ENCODE assay signal across 8 mouse cellular contexts in genomic region chr13:110395179-110395794, GRCm38 (mm10). TPM values are rescaled to one million over a fixed set of nuclear protein-coding genes. Genes with fewer than 3 reads are reported as not detected.
DNase-seq lines count a peak whose midpoint lies in the region; ATAC-seq and TF ChIP-seq lines count a peak whose summit lies in the region.

No protein-coding gene starts in this region.

- no peak for TF ChIP-seq CTCF in left cerebral cortex, adult 2 months (IDR thresholded peaks at IDR 0.05)

- under 1% methylated on average over 38 of the region's 41 CpGs for WGBS in forebrain, embryonic 16.5 days
- whole genome bisulfite sequencing in limb, embryonic 15.5 days, result under 1% methylated on average over 38 of the region's 41 CpGs
- WGBS in neural tube, embryonic 14.5 days, result under 1% methylated on average over 38 of the region's 41 CpGs

- ATAC-seq in forebrain, embryonic 16.5 days, result peak; percentile 26
- peak; percentile 9; the same call in 1 of the 2 replicates for ATAC-seq in limb, embryonic 15.5 days (ENCODE audit: insufficient number of reproducible peaks, low FRiP score, low TSS enrichment, low read depth)
- peak; percentile 36 for ATAC-seq in neural tube, embryonic 14.5 days (ENCODE audit: low read depth)

- peak overlapping the region; percentile 99 for H3K27ac ChIP-seq in left cerebral cortex, adult 2 months
- H3K27ac ChIP-seq in forebrain, embryonic 16.5 days (ENCODE audit: low read length), result peak overlapping the region; percentile 92
- peak overlapping the region; percentile 86 for H3K27ac ChIP-seq in limb, embryonic 15.5 days
- H3K27ac ChIP-seq in neural tube, embryonic 14.5 days (ENCODE audit: low read depth, low read length), result peak overlapping the region; percentile 86

- peak overlapping the region; percentile 99 for H3K9ac ChIP-seq in forebrain, embryonic 16.5 days (replicated peaks; ENCODE audit: low read depth, low read length)
- H3K9ac ChIP-seq in limb, embryonic 15.5 days, result peak overlapping the region; percentile 82
- H3K9ac ChIP-seq in neural tube, embryonic 14.5 days (replicated peaks; ENCODE audit: low read depth, low read length), result peak overlapping the region; percentile 90

- peaks cover 9% of the 10 kb centered on the region; the same call in 1 of the 2 replicates for H3K9me3 ChIP-seq in forebrain, embryonic 16.5 days (ENCODE audit: control insufficient read depth, low read length)
- no peaks in the 10 kb centered on the region for H3K9me3 ChIP-seq in limb, embryonic 15.5 days
- no peaks in the 10 kb centered on the region for H3K9me3 ChIP-seq in neural tube, embryonic 14.5 days (ENCODE audit: control insufficient read depth, low read length)

- intact Hi-C loops in left cerebral cortex, adult 2 months (cut with DNase I), result loop anchor here (2.0 to 5.0 kb wide), 4 partner anchors 162 to 347 kb away; no protein-coding TSS in a partner anchor
- intact Hi-C loops in left cerebral cortex, postnatal 4 days (cut with DNase I), result loop anchor here (10.0 kb wide), 1 partner anchor 350 kb away; no protein-coding TSS in a partner anchor

- peak overlapping the region; percentile 93 for H3K4me3 ChIP-seq in left cerebral cortex, adult 2 months
- H3K4me3 ChIP-seq in forebrain, embryonic 16.5 days (replicated peaks; ENCODE audit: low read length), result peak overlapping the region; percentile 65
- H3K4me3 ChIP-seq in limb, embryonic 15.5 days, result peak overlapping the region; percentile 72
- H3K4me3 ChIP-seq in neural tube, embryonic 14.5 days (ENCODE audit: low read depth, low read length), result peak overlapping the region; percentile 79

- H3K4me1 ChIP-seq in forebrain, embryonic 16.5 days (replicated peaks; ENCODE audit: control insufficient read depth, insufficient read depth, low read length), result peaks cover 14% of the 10 kb centered on the region; the same call in 1 of the 2 replicates
- no peaks in the 10 kb centered on the region for H3K4me1 ChIP-seq in limb, embryonic 15.5 days
- H3K4me1 ChIP-seq in neural tube, embryonic 14.5 days (ENCODE audit: control insufficient read depth, insufficient read depth, low read length), result 0 out of 2 replicates have a peak, but pooled peaks cover 6% of the 10 kb centered on the region

- peak overlapping the region; percentile 97 for H3K4me2 ChIP-seq in forebrain, embryonic 16.5 days (ENCODE audit: low read length)
- peak overlapping the region; percentile 99 for H3K4me2 ChIP-seq in limb, embryonic 15.5 days
- H3K4me2 ChIP-seq in neural tube, embryonic 14.5 days (ENCODE audit: low read depth, low read length), result peak overlapping the region; percentile 96

- peaks cover 32% of the 10 kb centered on the region for H3K36me3 ChIP-seq in forebrain, embryonic 16.5 days (ENCODE audit: control insufficient read depth, insufficient read depth)
- H3K36me3 ChIP-seq in limb, embryonic 15.5 days, result peaks cover 28% of the 10 kb centered on the region
- peaks cover 22% of the 10 kb centered on the region; the same call in 1 of the 2 replicates for H3K36me3 ChIP-seq in neural tube, embryonic 14.5 days (ENCODE audit: control insufficient read depth, insufficient read depth, low read length)

- no peak for DNase-seq in left cerebral cortex, adult 2 months (ENCODE audit: extremely low spot score in 1 of 2, low spot score in 2 of 2)
- no peak for DNase-seq in left cerebral cortex, postnatal 4 days
- peak; percentile 35 for DNase-seq in adrenal gland, postnatal 25 days
- DNase-seq in yolk sac, embryonic 10.5 days (ENCODE audit: low spot score), result no peak
- no peak for DNase-seq in urinary bladder, adult 18-20 months (ENCODE audit: low spot score in 2 of 2)

- H3K27me3 ChIP-seq in forebrain, embryonic 16.5 days (replicated peaks; ENCODE audit: control insufficient read depth, insufficient read depth, low read length), result no peaks in the 10 kb centered on the region
- no peaks in the 10 kb centered on the region for H3K27me3 ChIP-seq in limb, embryonic 15.5 days
- H3K27me3 ChIP-seq in neural tube, embryonic 14.5 days (ENCODE audit: control insufficient read depth, insufficient read depth, low read length), result no peaks in the 10 kb centered on the region

RNA-seq across cellular contexts. Expression of gene Plk2, which starts 0.4 kb away (rescaled TPM):
- total RNA-seq in left cerebral cortex, adult 2 months (2021), result 100 to 1,000 TPM; 279 TPM
- total RNA-seq in left cerebral cortex, postnatal 4 days (2021), result 100 to 1,000 TPM; 273 to 293 TPM
- 16.0 and 23.3 TPM in 2 replicates for total RNA-seq in adrenal gland, postnatal 25 days (2021)
- 229 and 237 TPM in 2 replicates for polyA plus RNA-seq in forebrain, embryonic 16.5 days (2015; fragmentation: Nextera tagmentation; extraction: Ambion mirVana)
- 117 and 120 TPM in 2 replicates for polyA plus RNA-seq in limb, embryonic 15.5 days (2015; fragmentation: Nextera tagmentation; extraction: Ambion mirVana)
- polyA plus RNA-seq in neural tube, embryonic 14.5 days (2014; fragmentation: Nextera tagmentation; extraction: Ambion mirVana), result 129 and 147 TPM in 2 replicates

RNA-seq across cellular contexts. Expression of gene Gapt, which starts 38.3 kb away (rescaled TPM):
- not detected for total RNA-seq in left cerebral cortex, adult 2 months (2021)
- not detected for total RNA-seq in left cerebral cortex, postnatal 4 days (2021)
- not detected in 2 replicates for total RNA-seq in adrenal gland, postnatal 25 days (2021)
- not detected in 2 replicates for polyA plus RNA-seq in forebrain, embryonic 16.5 days (2015; fragmentation: Nextera tagmentation; extraction: Ambion mirVana)
- 0.14 and 0.45 TPM in 2 replicates for polyA plus RNA-seq in limb, embryonic 15.5 days (2015; fragmentation: Nextera tagmentation; extraction: Ambion mirVana)
- polyA plus RNA-seq in neural tube, embryonic 14.5 days (2014; fragmentation: Nextera tagmentation; extraction: Ambion mirVana), result not detected in 2 replicates

Comparison
In these comparisons a context has a peak if more than half of its experiments do, and no peak if none do; other contexts are left out.
1. RNA of gene Plk2, which starts 0.4 kb away (total RNA-seq): 273 to 293 TPM in left cerebral cortex, postnatal 4 days and 279 TPM in left cerebral cortex, adult 2 months; 16.0 to 23.3 TPM in adrenal gland, postnatal 25 days; every median in the first group is over 10 times any median in the second.
2. Peak in every context shown above with its lines, with median percentiles within 50 percentile points of each other: H3K27ac ChIP-seq, H3K4me3 ChIP-seq, ATAC-seq, H3K4me2 ChIP-seq and H3K9ac ChIP-seq.